Mouse (Mus musculus): ENCODE data around the gene Magi2.
"Not testable (repeated sequence)": the region's sequence is repeated elsewhere in the genome, so short reads cannot be mapped to it uniquely, and the experiment has no call there.

Magi2 gene

GRCm38 (mm10) chr5:19429290-19429689, 202.5 kb downstream of the Magi2 start:
- peak; percentile 44 to 76 for DNase-seq (ENCODE audit: low spot score in 2 of 2)

DNA sequence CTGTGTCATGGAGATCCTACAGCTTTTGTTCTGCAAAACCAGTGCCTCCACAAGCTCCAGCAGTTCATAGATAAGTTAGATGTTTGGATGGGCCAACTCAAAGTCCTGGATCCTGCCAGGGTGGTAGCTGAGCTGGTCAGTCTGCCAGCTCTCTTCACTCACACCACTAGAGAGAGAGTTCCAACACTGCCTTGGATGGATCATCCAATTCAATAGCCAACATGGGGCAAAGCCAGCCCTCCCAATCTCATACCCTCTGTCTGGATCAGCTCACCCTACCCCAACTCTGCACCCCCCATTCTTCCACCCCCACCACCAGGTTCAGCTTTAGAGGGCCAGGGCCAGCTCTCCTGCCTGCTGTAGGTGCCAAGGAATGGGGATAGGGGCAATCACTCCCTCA, 235.7 kb downstream of the Magi2 start:
- no peak for DNase-seq (ENCODE audit: low spot score in 2 of 2)

DNA sequence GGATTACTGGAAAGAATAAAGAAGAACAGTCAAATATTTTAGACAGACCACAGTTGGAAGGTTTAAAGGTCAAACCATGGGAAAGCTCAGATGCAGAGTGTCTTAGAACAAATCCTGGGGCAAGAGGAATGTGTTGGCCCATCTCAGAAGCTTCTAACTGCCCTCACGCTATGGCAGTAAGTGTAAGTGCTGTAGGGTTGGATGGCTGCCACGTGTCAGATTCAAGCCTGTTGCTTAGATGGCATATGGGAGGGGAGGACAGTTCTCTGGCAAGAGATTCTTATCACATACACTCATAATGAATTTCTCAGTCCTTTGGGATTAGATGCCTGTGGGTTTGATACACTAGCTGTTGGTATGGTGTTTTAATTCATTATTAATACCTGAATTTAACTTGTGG, 238.5 kb downstream of the Magi2 start:
- no peak for DNase-seq (ENCODE audit: low spot score in 2 of 2)

DNA sequence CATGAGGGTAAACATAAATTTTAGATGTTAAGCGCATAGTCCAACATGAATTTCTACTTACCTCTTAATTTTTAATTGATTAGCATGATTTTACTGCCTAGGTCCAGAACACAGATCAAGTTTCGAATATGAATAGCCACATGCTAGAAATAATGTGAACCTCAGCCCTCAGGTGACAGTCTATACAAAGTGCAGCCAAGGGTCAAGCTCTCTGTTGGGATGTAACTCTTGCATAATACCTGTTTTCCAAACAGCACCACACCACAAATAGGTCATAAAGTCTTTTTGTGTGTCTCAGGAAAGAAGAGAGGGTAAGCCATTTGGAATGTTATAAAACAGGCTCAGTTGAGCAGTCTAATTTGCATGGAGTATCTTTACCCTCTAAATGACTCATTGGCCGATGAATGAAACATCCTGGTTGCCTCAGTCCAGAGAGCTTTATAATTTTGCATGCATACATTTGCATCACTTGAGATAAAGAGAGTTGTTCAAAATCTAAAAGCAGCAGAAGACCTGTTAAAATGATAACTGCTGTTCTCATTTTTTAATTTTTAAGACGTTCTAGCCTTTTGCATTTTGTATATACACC, 246.1 kb downstream of the Magi2 start:
- DNase-seq (ENCODE audit: low spot score in 2 of 2), result no peak

- DNase-seq (ENCODE audit: low spot score in 2 of 2), result no peak
These were observed 256.1 kb downstream of the Magi2 start for GRCm38 (mm10) chr5:19482981-19483380.

DNA sequence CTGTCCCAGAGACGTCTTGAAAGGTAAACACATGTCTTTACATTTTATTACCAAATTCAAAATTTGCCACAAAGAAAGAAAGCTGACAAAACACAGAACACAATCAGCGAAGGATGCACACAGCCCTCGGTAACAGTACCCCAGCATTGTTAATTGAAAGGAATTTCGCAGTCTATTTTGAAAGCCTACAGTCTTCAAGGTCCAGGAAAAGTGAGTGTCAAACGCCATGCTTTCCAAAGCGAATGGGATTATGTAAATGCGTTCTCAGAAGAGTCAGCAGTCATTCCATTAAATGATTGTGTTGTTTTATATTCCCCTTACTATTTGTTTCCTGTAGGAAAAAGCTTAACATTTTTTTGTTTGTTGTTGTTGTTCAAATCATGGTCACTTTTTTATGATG, 261.1 kb downstream of the Magi2 start:
- no peak for DNase-seq (ENCODE audit: low spot score in 2 of 2)

GRCm38 (mm10) chr5:19501005-19501404, 274.2 kb downstream of the Magi2 start:
- peak in 1 of 2 experiments; percentile 49 for DNase-seq (ENCODE audit: low spot score in 2 of 2)

GRCm38 (mm10) chr5:19522168-19522567, 295.3 kb downstream of the Magi2 start:
- DNase-seq (ENCODE audit: low spot score in 2 of 2), result peak in 1 of 2 experiments; percentile 12

- DNase-seq (ENCODE audit: low spot score in 2 of 2), result no peak
These were observed 312.5 kb downstream of the Magi2 start for GRCm38 (mm10) chr5:19539348-19539747.

- peak; percentile 54 to 63 for DNase-seq (ENCODE audit: low spot score in 2 of 2)
These were observed 319.6 kb downstream of the Magi2 start for GRCm38 (mm10) chr5:19546424-19546823.

GRCm38 (mm10) chr5:19546900-19547299, 320.1 kb downstream of the Magi2 start:
- DNase-seq (ENCODE audit: low spot score in 2 of 2), result no peak

- peak in 1 of 2 experiments; percentile 55 for DNase-seq (ENCODE audit: low spot score in 2 of 2)
These were observed 326.7 kb downstream of the Magi2 start for GRCm38 (mm10) chr5:19553510-19553909.

DNA sequence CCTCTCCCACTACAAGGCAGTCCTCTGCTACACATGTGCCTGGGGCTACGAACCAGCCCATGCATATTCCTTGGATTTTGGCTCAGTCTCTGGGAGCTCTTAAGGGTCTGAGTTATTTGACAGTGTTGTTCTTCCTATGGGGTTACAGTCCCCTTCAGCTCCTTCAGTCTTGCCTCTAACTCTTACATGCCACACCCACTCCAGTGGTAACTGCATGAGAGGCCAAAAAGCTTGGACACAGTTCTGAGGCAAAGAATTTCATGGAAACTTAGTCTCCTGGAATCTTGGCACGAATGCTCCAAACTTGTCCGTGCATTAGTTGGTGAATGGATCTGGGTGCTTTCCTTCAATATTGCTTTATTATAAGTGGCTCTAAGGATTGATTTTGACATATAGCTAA, 338.8 kb downstream of the Magi2 start:
- no peak for DNase-seq (ENCODE audit: low spot score in 2 of 2)

DNA sequence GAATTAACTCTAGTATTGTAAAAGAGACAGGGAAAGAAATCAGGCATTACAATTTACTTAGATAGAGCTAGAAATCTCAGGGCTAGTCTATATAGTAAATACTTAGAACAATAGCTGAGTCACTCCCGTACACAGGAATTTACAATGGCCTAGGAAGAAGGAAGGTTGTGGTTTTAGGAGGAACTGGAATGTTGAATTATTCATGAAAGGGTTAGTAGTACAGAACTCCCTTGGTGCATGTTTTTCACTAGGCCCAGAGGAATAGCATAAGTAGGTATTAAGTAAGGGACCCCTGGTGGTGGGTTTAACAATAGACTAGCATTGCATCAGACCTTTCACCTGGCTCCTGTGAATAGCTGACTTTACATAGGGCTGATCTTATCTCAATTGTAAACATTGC, 339.3 kb downstream of the Magi2 start:
- not testable (repeated sequence) for DNase-seq (ENCODE audit: low spot score in 2 of 2)

GRCm38 (mm10) chr5:19607700-19608099, 380.9 kb downstream of the Magi2 start:
- no peak for DNase-seq (ENCODE audit: low spot score in 2 of 2)

- DNase-seq (ENCODE audit: low spot score in 2 of 2), result no peak
These were observed 385.0 kb downstream of the Magi2 start for GRCm38 (mm10) chr5:19611788-19612187.

- no peak for DNase-seq (ENCODE audit: low spot score in 2 of 2)
These were observed 394.8 kb downstream of the Magi2 start for GRCm38 (mm10) chr5:19621678-19622077.

DNA sequence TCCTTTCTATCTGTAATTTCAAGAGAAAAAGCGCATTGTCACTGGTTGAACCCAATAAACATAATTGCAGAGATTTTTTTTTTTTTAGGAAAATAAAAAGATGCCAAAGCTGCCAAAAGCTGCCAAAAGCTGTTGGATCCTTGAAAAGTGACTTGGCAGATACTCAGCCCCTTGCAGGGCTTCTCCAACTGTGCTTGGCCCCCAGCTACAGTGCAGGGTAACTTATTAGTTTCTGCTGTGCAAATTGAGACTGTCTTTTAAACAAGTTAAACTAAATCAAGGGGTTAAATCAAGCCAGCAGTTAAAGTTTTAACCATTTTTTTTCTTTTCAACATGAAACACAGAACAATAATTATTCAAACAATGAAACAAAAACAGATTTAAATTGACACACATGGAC, 407.1 kb downstream of the Magi2 start:
- no peak for DNase-seq (ENCODE audit: low spot score in 2 of 2)

GRCm38 (mm10) chr5:19637789-19638188, 411.0 kb downstream of the Magi2 start:
- DNase-seq (ENCODE audit: low spot score in 2 of 2), result no peak

DNA sequence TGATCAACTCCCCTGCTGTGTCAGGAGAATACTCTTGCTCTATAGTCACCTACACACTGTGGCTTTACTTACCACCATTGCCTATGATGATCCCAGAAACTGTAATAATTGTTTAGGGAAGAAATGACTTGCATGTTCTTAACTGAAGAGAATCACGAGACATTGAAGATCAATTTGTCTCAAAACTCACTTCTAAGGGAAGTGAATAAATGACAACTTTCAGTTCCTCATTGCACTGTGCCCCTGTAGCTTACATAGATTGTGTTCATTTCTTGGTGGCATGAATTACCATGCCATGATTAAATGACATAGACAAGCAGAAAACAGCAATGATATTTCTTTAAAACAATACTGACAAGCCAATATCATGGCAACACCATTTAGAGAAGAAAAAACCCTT, 429.1 kb downstream of the Magi2 start:
- no peak for DNase-seq (ENCODE audit: low spot score in 2 of 2)

- DNase-seq (ENCODE audit: low spot score in 2 of 2), result no peak
These were observed 439.6 kb downstream of the Magi2 start for GRCm38 (mm10) chr5:19666416-19666815.

DNA sequence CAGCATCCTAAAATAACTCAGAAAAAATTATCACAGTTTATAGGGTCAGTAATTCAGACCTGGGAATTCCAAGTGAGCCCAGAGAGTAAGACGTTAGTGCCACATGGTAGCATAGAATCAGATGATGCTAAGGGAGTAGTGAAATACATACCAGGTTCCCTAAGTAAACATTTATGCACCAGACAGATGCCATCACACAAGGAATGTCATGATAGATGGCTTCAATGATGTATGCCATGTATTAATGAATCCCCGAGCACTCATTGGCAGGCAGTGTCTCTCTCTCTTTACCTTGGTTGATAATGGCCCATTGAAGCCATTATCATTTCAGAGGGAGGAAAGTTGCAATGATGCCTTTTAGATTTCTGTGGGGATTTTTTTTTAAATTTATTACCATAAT, 490.5 kb downstream of the Magi2 start:
- no peak for DNase-seq (ENCODE audit: low spot score in 2 of 2)

DNA sequence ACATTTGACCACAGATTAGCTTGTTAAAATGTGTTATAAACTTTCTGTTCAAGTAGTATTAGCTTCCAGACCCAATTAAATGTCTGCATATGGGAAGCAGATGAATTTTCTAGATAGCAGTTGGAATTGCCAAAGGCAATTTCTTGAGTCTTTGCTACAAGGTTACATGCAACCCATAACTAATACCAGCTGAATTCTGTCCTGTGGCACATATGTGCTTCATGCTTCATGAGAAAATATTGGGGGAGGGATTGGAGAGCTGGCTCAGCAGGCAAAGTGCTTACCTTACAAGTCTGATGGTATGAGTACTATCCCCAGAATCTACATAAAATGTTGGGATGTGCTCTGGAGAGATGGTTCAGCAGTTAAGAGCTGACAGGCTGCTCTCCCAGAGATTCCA, 499.4 kb downstream of the Magi2 start:
- no peak for DNase-seq (ENCODE audit: low spot score in 2 of 2)

GRCm38 (mm10) chr5:19745376-19745775, 518.5 kb downstream of the Magi2 start:
- DNase-seq (ENCODE audit: low spot score in 2 of 2), result peak in 1 of 2 experiments; percentile 19
